Mouse (Mus musculus) cerebellum, postnatal 25 days (tissue): ENCODE data around the gene Ppp1r3c.
"Not testable (repeated sequence)": the region's sequence is repeated elsewhere in the genome, so short reads cannot be mapped to it uniquely, and the experiment has no call there.

Experiments
- DNase-seq, 2 experiments: peaks; one replicate each; pipeline ENCODE4 v3.0.0; 2021; ENCODE audit warnings: mixed read lengths in 2 of 2

Gene Ppp1r3c

DNA sequence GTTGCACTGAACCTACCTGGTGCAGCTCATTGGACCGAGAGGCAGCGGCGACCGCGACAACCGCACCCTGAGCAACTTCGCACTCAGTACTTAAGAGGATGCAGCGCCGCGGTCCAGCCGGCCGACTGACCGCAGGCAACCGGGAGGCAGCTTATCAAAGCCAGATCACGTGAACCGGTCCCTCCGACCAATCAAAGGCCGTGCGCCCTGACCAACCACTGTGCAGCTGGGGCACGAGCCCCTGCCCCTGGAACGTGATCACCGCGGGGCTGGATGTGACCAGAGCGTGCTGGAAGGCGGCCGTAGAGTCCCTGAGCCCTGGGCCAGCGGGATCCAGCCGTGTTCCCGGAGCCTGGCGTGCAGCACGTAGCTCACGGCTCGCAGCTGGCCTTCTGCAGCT is at the start of gene Ppp1r3c:
Ppp1r3c (minus strand) TSS at position 117 of the 400 bp plus-strand sequence.
- peak; percentile 72 to 81 for DNase-seq

DNA sequence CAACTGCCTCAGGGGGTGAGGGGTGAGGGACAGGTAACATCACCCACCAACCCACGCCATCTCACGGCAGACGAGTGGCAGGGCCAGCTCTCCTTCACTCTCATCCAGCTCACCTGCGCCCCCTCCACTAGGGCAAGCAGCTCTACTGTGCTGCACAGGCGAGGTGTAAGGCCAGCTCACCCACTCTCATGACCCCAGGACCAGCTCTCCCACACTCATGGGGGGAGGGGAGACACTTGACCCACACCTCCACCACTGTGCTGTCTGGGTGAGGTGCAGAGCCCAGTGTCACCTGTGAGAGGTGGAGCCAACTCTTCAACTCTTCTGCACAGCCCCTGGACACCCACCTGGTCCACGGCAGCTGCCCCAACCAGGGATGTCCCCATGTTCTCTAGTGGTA is 46.7 kb upstream of the Ppp1r3c start:
- no peak for DNase-seq

DNA sequence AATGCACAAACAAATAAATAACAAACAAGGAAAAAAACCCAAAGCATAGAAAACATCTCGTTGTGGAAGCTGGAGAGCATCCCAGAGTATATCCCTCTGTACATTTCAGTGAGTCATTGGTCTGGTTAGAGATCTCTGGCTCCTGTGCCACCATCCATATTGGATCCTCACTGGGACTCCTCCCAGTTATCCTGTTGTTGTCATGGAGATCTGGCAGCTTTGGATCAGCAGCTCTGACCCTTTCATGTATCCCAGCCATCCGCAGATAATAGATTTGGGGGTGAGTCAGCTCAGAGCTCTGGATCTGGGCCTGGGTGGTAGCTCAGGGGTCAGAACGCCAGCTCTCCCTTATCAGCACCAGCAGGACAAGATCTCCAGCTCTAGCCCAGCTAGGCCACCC is 46.1 kb upstream of the Ppp1r3c start:
- DNase-seq: no peak

DNA sequence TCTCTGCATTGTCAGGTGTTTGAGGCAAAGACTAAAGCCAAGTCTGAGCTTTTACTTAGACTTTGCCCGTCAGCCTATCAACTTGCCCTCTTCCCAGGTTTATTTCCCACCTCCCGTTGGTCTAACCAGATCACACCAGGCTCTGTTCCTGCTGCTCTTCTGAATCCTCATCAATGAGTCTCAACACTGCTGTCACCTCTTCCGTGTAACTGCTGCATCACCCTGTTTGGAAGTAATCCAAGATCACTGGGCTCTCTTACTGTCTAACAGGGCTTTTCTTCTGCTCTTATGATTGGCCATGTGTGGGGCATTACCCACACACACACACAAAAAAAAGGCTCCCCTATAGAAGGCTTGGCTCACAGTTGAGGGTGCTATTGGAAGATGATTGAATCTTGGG is 45.5 kb upstream of the Ppp1r3c start:
- DNase-seq: no peak

DNA sequence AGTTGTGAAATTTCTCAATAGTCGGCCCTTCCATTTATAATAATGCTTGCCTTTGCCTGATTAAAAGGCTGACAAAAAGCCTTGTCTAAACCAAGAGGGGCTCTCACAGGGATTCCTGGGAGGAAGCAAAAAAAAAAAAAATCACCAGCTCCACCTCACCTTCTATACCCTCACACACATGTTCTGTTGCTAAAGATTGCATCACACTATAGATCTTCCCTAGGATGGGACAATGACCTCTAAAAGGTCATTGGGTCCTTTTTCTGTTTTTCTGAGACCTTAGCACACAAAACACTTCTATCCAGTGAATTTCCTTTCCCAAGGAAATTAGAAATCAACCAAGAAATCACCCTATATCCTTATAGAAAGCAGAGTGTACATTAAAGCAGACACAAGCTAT is 43.9 kb upstream of the Ppp1r3c start:
- DNase-seq: no peak

DNA sequence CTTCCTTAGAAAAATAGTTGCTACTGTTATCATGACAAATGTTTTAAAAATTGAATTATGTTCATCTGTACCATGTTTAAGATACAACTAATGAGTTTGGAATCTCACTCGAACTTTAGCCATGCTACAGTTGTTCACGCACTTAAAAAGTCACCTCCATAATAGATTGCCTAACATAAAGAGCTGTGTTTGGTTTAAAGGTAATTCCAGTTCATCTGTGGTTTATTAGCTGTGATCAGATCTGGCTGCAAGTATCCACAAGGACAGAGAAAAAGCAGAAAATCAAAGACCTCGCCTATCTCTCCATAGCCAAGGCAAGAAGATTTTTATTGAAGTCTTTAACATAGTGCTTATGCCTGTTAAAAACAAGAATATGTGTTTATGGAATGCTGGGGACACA is 43.3 kb upstream of the Ppp1r3c start:
- DNase-seq: no peak

DNA sequence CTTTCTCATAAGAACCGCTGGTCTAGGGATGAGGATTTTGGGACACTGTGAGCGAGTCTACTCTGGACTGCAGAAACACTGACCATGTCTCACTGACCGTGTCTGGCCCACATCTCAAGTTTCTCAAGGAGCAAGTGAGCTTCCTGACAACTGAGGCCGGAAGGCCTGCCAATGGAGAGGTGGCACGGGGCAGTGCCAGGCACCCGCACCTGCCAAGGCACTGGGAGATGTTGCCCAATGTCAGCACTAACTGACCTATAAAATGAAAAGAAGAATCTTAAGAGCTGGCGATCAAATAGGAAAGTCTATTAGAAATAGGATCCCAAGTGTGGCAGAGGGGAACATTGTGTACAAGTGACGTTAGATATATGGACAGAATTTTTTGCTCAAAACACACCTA is 39.1 kb upstream of the Ppp1r3c start:
- peak; percentile 11 to 16 for DNase-seq

DNA sequence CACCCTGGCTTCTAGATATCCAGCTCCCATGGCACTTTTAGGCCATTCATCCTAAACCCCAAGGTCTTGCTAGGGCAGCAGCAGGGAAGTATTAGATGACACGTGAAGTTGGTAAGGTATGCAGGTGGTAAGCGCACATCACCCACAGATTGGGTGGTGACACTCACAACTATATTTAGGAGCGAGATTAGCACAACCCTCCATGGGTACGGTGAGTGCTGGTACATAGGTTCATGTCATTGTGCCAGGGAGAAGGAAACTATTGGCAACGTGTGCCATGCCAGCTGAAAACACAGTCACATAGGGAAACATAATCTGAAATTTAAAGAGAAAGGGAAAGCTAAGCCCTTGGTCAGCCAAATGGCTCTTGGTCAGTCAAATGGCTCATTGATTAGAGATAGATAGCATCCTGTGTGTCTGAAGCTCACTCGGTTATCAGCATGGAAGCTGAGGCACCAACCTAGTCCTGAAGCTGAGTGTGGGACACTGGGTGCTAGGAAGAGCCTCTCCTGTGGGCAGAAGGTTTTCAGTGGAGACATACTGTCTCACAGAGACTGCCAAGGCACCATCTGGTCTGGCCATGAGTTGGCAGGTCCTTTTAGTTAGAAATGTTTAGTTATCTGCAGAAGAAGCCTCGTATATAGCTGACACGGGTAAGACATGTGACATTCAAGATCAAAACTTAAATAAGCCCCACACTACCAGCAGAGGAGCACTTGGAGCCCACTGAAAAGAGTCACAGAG is 37.4 kb upstream of the Ppp1r3c start:
- DNase-seq: peak; percentile 57 to 60

DNA sequence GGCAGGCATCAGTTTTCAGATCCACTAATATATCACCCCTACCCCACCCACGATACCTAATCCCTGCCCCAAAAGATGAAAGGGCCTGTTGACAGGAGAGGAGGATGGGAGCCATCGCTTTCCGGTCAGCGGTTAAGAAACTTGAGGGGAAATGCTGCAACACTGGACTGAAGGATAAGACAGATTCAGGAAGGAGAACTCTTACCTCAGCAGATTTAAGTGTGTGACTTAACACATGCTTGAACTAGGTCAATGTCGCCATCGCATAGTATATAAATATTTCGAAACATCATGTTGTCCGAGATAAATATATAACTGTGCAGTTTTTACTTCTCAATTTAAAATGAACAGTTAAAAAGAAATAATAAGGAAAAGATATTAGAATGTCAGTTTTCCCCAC is 31.6 kb upstream of the Ppp1r3c start:
- DNase-seq: no peak

DNA sequence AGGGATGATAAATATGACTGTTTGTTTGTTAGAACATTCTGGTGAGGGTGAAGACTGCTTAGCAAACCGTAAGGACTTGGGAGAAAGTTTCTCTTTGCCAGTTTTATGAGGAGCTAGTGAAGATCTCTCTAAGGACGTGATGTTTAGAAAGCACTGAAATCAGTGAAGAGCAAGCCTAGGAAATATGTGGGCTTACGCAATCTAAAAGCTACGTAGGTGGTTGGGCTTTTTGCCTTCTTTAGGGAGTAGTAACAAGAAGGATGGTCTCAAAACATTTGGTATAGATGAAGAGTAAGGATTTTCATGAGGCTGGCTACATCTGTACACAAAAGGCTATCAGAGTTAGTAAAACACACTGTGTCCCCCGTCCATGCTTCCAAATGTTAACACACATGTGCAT is 28.0 kb upstream of the Ppp1r3c start:
- no peak for DNase-seq

DNA sequence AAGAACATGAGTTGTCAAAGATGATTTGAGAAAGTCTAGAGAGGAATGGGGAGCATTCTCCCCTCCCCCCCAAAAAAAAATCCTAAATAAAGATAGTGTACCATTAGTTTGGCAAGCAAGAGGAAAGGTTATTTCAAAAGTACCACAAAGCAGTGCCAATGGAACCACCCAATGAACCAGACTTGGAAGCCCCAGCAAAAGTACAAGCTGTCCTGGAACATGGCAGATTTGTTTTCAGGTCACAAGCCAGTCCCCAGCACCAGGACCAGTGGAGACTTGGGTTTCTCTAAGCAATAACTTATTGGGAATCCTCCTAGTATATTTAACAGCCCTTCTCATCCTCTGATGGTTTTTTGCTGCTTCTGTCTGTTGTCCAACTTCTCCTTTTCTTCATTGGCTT is 12.5 kb upstream of the Ppp1r3c start:
- DNase-seq: no peak

DNA sequence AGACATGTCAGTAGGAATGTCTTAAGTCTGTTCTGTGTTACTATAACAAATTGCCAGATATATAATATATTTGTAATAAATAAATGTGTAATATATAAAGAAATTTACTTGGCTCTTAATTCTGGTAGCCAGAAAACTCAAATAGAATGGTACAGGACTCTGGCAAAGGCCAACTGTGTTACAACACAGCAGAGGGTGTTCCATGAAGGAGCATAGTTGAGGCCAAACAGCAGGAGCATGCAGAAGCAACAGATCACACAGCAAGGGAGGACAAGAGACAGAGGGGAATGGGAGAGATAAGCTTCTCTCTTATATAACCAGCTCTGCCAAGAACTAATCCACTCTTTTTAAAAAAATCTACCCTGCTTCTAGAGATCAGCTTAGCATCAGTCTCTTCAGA is 5.9 kb upstream of the Ppp1r3c start:
- DNase-seq: no peak

DNA sequence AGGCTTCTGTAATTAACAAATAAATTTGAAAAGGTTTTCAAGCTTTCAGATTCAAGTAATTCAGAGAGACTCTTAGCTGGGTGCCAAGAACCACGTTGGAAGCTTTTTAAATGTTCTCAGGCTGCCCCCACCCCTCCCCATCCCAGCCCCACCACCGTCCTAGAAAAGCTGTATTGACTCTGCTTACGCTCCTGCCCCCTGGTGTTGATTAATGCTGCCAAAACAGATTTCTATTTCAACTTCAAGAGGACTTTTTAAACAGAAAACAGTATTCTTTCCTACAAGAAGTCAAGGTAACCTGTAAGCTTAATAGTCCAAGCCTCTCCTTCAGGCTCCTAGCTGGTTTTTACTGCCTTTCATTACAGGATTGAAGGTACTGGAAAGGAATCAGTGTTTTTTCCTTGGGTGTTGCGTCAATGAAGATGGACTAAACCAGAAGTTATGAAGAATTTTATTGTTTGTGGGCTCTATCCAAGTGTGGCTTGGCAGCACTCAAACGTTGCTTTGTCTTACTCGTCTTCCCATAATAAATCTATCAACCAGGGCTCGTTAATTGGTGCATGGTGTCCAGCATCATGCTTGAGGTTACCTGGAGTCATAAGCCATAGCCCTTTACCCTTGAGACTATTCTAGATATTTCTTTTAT is 3.2 kb upstream of the Ppp1r3c start:
- DNase-seq: no peak

DNA sequence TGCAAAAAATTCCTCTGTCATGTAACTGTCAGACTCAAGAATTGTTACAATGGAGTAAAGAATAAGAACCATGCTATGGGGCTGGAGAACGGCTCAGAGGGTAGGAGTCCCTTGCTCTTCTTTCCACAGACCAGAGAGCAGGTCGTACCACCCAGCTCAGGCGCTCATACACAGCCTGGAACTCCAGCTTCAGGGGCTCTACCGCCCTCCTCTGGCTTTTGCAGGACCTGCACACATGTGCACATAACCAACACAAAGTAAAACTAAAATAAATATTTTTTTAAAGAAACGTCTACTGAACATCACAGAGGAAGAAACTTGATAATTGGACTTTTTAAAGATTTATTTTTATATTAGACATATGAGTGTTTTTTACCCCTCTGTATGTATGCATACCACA is 1.6 kb upstream of the Ppp1r3c start:
- no peak for DNase-seq

DNA sequence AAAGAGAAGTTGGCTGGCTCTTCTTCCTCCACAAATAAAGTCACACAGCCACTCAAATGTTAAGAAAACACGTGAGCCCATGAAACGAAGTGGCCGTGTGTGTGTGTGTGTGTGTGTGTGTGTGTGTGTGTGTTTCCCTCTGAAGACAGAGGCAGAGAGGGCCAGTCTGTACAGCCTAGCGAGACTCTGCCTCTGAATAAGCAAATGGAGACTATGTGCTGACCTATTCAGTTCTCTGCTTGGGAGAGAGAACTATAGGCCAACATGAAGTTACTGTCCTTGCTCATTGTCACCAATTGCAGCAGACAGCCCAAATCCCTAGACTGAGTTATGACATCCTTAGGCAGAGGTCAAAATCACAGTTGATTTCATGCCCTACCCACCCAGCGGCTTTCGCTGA is 634 bp upstream of the Ppp1r3c start:
- no peak for DNase-seq

DNA sequence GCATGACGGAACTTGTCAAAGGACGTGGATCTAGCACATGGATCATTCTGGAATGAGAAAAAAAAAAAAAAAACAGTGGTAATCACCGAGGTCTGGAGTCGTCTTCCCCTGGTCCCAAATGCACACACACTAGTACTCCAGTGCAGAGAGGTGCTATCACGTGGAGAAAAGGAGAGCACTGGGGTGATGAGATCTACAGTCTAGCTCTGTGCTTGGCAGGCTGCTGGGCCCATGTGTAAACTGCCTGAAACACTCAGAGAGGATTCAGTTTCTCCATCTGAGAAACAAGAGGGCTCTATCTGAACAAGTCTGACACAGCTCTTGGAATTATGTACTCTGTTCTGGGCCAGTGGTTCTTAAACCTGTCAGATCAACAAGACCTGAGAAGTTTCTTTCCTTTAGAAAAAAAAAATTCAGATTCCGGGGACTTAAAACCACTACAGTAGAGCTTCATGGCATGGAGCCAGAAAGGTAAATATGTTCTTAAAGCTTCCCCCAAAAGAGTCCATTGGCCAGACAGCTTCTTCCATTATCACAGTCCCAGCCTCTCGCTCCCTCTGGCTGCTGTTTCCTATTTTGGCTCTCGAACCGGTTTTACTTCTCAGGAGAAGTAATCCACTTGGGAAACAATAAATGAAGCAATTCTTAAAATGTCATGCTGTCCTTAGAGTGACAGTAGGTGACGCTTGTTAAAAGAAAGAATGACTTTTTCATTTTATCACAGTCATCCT is 2.0 kb downstream of the Ppp1r3c start:
- no peak for DNase-seq

DNA sequence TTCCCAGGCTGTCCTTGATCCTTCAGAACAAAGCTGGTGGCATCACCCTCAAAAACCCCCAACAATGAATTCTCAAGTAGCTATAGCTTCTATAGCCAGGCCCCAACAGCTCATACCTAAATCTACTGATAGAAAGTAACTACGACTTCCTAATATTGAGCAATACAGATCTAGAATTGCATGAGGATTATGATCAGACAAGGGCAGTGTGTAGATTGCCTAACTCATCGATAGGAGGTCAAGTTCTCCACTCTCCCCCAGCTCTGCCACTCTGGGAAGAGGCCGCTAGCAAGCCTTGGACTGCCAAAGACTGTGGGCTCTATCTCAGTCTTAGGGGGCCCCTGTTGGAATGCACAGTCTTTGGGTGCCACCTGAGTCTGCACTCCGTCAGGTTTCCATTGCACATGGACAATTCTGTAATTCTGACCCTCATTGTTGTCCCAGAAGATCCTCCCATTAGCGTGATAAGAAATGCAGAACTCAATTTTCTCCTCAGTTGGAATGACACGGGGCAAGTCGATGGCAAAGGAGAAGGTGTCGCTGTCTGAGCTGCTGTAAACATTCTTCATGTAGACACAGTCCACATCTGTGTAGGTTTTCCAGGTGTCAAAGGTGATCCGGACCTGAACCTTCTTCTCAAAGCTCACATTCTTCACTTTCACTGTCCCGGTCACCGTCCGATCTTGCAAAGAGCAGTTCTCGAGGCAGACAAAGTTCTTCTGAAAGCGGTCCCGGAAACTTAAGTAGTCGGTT is 3.1 kb downstream of the Ppp1r3c start:
- no peak for DNase-seq

DNA sequence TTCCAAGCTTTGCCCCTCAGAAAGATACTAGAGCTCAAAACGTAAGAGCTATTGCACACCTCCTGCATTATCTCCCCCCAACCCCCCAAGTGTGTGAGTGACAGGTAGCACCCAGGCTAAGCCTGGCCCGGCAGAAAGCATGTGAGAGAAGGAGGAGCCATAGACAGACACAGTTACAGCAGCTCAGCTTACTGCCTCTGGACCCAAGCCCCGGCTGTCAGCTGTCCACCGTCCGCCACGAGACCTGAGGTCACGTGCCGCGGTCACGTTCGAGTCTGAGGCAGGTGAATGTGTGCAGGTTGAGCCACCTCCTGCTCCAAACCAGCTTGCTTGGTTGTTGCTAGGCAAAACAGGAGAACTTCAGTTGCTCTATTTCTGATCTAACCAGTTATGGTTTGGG is 5.1 kb downstream of the Ppp1r3c start:
- DNase-seq: no peak

DNA sequence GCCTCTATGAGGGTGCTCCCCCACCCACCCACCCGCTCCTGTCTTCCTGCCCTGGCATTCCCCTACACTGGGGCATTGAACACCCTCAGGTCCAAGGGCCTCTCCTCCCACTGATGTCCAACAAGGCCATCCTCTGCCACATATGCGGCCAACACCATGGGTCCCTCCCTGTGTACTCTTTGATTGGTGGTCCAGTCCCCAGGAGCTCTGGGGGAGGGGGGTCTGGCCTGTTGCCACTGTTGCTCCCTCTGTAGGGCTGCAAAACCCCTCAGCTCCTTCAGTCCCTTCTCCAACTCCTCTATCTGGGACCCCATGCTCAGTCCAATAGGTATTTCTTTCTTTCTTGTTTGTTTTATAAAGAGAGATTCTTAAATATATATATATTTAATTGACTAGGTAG is 6.0 kb downstream of the Ppp1r3c start:
- DNase-seq: not testable (repeated sequence)

DNA sequence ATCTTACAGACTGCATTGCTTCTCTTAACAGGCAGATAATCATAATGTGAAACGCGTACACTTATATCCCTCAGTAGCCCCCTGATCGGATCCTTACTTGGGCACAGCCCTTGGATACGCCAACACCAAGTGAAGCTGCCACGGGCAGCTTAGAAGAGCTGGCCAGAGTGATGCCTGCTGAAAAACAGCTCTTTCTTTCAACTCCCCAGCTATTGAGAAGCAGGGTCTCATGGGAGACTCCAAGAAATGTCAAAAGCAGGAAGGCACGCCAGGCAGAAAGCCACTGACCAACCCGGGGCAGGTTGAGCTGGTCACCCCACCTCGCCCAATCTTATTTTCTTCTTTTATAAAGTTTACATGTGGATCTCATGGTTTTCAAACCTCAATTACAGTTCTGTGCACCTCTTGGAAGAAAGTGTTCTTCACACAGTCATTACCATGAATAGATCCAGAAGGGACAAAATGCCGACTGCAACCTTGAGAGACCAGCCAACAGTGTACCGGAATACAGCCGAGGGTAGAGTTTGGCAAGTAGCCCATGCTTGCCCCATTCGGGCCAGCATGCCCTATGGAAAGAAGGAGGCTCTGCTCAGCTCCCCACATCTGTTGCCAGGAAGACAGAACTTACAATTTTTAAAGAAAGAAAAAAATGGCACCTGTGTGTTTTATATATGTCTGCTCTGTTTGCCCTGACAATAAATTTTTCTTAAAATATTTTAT is 7.6 kb downstream of the Ppp1r3c start:
- DNase-seq: no peak

DNA sequence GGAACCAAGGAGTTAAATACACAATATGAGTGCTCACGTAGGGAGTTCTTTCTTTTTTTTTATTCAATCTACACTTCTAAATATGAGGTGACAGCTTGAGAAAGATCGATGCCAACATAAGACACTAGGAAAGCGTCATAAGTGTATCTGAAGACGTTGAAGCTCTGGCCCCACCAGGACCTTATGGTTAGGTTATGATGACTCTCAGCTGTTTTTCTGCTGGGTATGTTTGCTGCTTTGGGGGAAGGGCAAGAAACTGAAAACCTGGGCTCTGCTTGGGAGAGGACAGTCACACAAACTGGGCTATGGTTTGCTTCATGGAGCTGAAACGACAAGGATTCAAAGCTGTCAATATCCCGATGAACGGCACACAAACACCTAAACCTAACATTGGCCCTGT is 11.5 kb downstream of the Ppp1r3c start:
- DNase-seq: no peak

DNA sequence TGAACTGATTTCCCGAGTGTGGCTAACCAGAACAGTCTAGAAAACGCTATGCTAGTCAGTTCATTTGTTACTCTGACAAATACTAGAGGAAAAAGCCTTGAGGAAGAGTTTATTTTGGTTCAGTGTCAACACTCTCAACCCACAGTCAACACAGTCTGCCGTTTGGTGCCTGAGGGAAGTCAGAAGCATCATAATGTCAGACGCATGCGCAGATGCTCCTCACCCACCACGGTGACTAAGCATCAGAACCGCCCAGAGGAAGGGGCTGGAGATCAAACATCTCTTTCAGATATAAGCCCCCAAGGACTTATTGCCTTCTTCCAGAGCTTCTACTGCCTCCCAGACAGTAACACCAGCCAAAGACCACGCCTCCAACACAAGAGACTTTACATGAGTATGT is 15.3 kb downstream of the Ppp1r3c start:
- no peak for DNase-seq

DNA sequence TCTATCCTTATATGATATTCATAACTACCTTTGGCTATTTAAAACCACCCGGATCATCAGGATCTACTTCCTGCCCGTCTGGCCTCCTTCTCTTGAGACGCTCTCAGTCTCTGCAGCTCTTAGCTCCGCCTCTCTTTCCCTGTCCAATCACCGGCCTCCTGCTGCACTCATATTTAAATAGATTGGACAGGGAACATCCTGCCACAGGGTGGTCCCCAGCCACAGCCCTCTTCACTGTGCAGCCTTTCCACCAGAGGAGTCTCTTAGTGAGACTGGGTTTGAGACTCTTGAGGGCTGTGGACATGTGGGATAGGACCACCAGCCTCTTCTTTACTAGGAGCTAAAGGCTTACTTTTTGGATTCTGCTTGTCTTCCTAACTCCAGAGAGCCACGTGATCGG is 20.2 kb downstream of the Ppp1r3c start:
- no peak for DNase-seq
